Mouse (Mus musculus): ENCODE data around the gene Dnah11.

DNA sequence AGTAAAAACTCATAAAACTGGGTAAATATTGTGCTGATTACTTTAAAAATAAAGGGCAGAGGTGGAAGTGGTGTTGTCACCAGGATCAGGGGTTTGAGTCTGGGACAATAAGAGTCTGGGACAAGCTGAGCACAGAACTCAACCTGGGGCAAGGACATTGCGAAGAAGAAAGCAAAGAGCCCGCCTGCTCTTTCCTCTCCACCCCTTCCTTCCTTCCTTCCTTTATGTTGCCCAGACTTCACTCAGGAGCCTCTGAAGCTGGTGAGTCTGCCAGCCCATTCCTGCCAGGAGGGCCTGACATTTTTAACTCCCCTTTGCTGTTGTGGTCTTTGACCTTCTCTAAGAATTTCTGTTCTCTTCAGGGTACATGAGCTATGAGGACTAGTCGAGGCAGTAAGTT is 86.9 kb downstream of the Dnah11 start:
- TF ChIP-seq CTCF (conservative IDR thresholded peaks at IDR 0.05; ENCODE audit: insufficient read depth, insufficient read length, low read depth, low read length) (no peak), POLR2A (IDR thresholded peaks at IDR 0.05; ENCODE audit: low read depth, low read length) (no peak)
